Mouse (Mus musculus): ENCODE data around the gene Dmtf1. TPM values are rescaled to one million over a fixed set of nuclear protein-coding genes. Genes with fewer than 3 reads are reported as not detected.

Dmtf1 gene
- total and polyA plus RNA-seq, 3 experiments: 8.6 to 13.6 (median 10.5) TPM

- Histone ChIP-seq H3K79me2 (replicated peaks; ENCODE audit: control insufficient read depth, insufficient read depth, low read length) (0 out of 2 replicates have a peak, but pooled peaks cover 3% of the 10 kb centered on the region), H3K27ac (no peak overlapping the region), H3K4me1 (ENCODE audit: control insufficient read depth, insufficient read depth, low read length) (no peaks in the 10 kb centered on the region), H3K9ac (ENCODE audit: low read depth, low read length) (no peak overlapping the region), H3K4me3 (no peak overlapping the region), H3K36me3 (ENCODE audit: control insufficient read depth, insufficient read depth, low read length) (peaks cover 6% of the 10 kb centered on the region), H3K27me3 (ENCODE audit: control insufficient read depth, insufficient read depth, low read length) (no peaks in the 10 kb centered on the region)
- 57% methylated on average over 8 of the region's 8 CpGs for WGBS
- DNase-seq: no peak
- no peak for TF ChIP-seq CTCF (IDR thresholded peaks at IDR 0.05)
- no peak for TF ChIP-seq POLR2A (IDR thresholded peaks at IDR 0.05; ENCODE audit: insufficient read depth, low read depth, low read length)
- no peak for TF ChIP-seq EP300 (IDR thresholded peaks at IDR 0.05; ENCODE audit: insufficient read depth, low read depth, low read length)
- intact Hi-C loops (cut with DNase I): no loop called here
These were observed 12.2 kb downstream of the Dmtf1 start for GRCm38 (mm10) chr5:9149273-9149850.

- H3K4me1 ChIP-seq (ENCODE audit: control insufficient read depth, insufficient read depth, low read length): no peaks in the 10 kb centered on the region
- no peak overlapping the region for H3K4me3 ChIP-seq
- intact Hi-C loops (cut with DNase I): no loop called here
- no peak overlapping the region for H3K27ac ChIP-seq
- no peak overlapping the region for H3K9ac ChIP-seq (ENCODE audit: low read depth, low read length)
- H3K27me3 ChIP-seq (ENCODE audit: control insufficient read depth, insufficient read depth, low read length): no peaks in the 10 kb centered on the region
- WGBS: 91% methylated on average over 6 of the region's 6 CpGs
- 0 out of 2 replicates have a peak, but pooled peaks cover 3% of the 10 kb centered on the region for H3K79me2 ChIP-seq (replicated peaks; ENCODE audit: control insufficient read depth, insufficient read depth, low read length)
- TF ChIP-seq EP300 (IDR thresholded peaks at IDR 0.05; ENCODE audit: insufficient read depth, low read depth, low read length) (no peak), POLR2A (IDR thresholded peaks at IDR 0.05; ENCODE audit: insufficient read depth, low read depth, low read length) (no peak), CTCF (IDR thresholded peaks at IDR 0.05) (no peak)
- peaks cover 3% of the 10 kb centered on the region; the same call in 1 of the 2 replicates for H3K36me3 ChIP-seq (ENCODE audit: control insufficient read depth, insufficient read depth, low read length)
- no peak for DNase-seq
These were observed 19.2 kb downstream of the Dmtf1 start for GRCm38 (mm10) chr5:9142376-9142775.

GRCm38 (mm10) chr5:9140724-9141123, 20.9 kb downstream of the Dmtf1 start:
- Histone ChIP-seq H3K4me3 (no peak overlapping the region), H3K27me3 (ENCODE audit: control insufficient read depth, insufficient read depth, low read length) (no peaks in the 10 kb centered on the region), H3K27ac (no peak overlapping the region), H3K79me2 (replicated peaks; ENCODE audit: control insufficient read depth, insufficient read depth, low read length) (no peaks in the 10 kb centered on the region), H3K4me1 (ENCODE audit: control insufficient read depth, insufficient read depth, low read length) (no peaks in the 10 kb centered on the region), H3K36me3 (ENCODE audit: control insufficient read depth, insufficient read depth, low read length) (0 out of 2 replicates have a peak, but pooled peaks cover 4% of the 10 kb centered on the region), H3K9ac (ENCODE audit: low read depth, low read length) (no peak overlapping the region)
- WGBS: 77% methylated on average over 8 of the region's 8 CpGs
- DNase-seq: no peak
- intact Hi-C loops (cut with DNase I): no loop called here
- no peak for TF ChIP-seq CTCF (IDR thresholded peaks at IDR 0.05)
- TF ChIP-seq EP300 (IDR thresholded peaks at IDR 0.05; ENCODE audit: insufficient read depth, low read depth, low read length): no peak
- no peak for TF ChIP-seq POLR2A (IDR thresholded peaks at IDR 0.05; ENCODE audit: insufficient read depth, low read depth, low read length)

GRCm38 (mm10) chr5:9135588-9135987, 26.0 kb downstream of the Dmtf1 start:
- Histone ChIP-seq H3K27me3 (ENCODE audit: control insufficient read depth, insufficient read depth, low read length) (no peaks in the 10 kb centered on the region), H3K9ac (ENCODE audit: low read depth, low read length) (no peak overlapping the region), H3K36me3 (ENCODE audit: control insufficient read depth, insufficient read depth, low read length) (peaks cover 11% of the 10 kb centered on the region), H3K79me2 (replicated peaks; ENCODE audit: control insufficient read depth, insufficient read depth, low read length) (no peaks in the 10 kb centered on the region), H3K27ac (no peak overlapping the region), H3K4me3 (no peak overlapping the region), H3K4me1 (ENCODE audit: control insufficient read depth, insufficient read depth, low read length) (no peaks in the 10 kb centered on the region)
- 87% methylated on average over 3 of the region's 3 CpGs for WGBS
- TF ChIP-seq EP300 (IDR thresholded peaks at IDR 0.05; ENCODE audit: insufficient read depth, low read depth, low read length): no peak
- no peak for TF ChIP-seq CTCF (IDR thresholded peaks at IDR 0.05)
- no peak for TF ChIP-seq POLR2A (IDR thresholded peaks at IDR 0.05; ENCODE audit: insufficient read depth, low read depth, low read length)
- DNase-seq: no peak
- intact Hi-C loops (cut with DNase I): no loop called here

- Histone ChIP-seq H3K4me3 (no peak overlapping the region), H3K79me2 (replicated peaks; ENCODE audit: control insufficient read depth, insufficient read depth, low read length) (no peaks in the 10 kb centered on the region), H3K36me3 (ENCODE audit: control insufficient read depth, insufficient read depth, low read length) (peaks cover 13% of the 10 kb centered on the region), H3K9ac (ENCODE audit: low read depth, low read length) (no peak overlapping the region), H3K27ac (no peak overlapping the region), H3K4me1 (ENCODE audit: control insufficient read depth, insufficient read depth, low read length) (no peaks in the 10 kb centered on the region), H3K27me3 (ENCODE audit: control insufficient read depth, insufficient read depth, low read length) (no peaks in the 10 kb centered on the region)
- intact Hi-C loops (cut with DNase I): no loop called here
- WGBS: 88% methylated on average over 7 of the region's 7 CpGs
- no peak for DNase-seq
- TF ChIP-seq POLR2A (IDR thresholded peaks at IDR 0.05; ENCODE audit: insufficient read depth, low read depth, low read length) (no peak), CTCF (IDR thresholded peaks at IDR 0.05) (no peak), EP300 (IDR thresholded peaks at IDR 0.05; ENCODE audit: insufficient read depth, low read depth, low read length) (no peak)
These were observed 29.8 kb downstream of the Dmtf1 start for GRCm38 (mm10) chr5:9131786-9132185.

GRCm38 (mm10) chr5:9128566-9128965, 33.0 kb downstream of the Dmtf1 start:
- Histone ChIP-seq H3K4me3 (no peak overlapping the region), H3K79me2 (replicated peaks; ENCODE audit: control insufficient read depth, insufficient read depth, low read length) (no peaks in the 10 kb centered on the region), H3K36me3 (ENCODE audit: control insufficient read depth, insufficient read depth, low read length) (peaks cover 19% of the 10 kb centered on the region), H3K27ac (no peak overlapping the region), H3K27me3 (ENCODE audit: control insufficient read depth, insufficient read depth, low read length) (no peaks in the 10 kb centered on the region), H3K4me1 (ENCODE audit: control insufficient read depth, insufficient read depth, low read length) (no peaks in the 10 kb centered on the region; the same call in 1 of the 2 replicates), H3K9ac (ENCODE audit: low read depth, low read length) (no peak overlapping the region)
- DNase-seq: no peak
- no peak for TF ChIP-seq CTCF (IDR thresholded peaks at IDR 0.05)
- TF ChIP-seq POLR2A (IDR thresholded peaks at IDR 0.05; ENCODE audit: insufficient read depth, low read depth, low read length): no peak
- no peak for TF ChIP-seq EP300 (IDR thresholded peaks at IDR 0.05; ENCODE audit: insufficient read depth, low read depth, low read length)
- 86% methylated on average over 12 of the region's 12 CpGs for WGBS
- intact Hi-C loops (cut with DNase I): no loop called here

All from heart, adult 2 months (tissue).